Mouse (Mus musculus) kidney, adult 2 months (tissue): Measurements from ENCODE around the gene Acot8. TPM values are rescaled to one million over a fixed set of nuclear protein-coding genes. Genes with fewer than 3 reads are reported as not detected.
A peak's percentile ranks its signal among the peaks of the same experiment; 100 is the strongest.

ENCODE experiments used
- DNase-seq: peaks from one replicate; pipeline ENCODE4 v3.0.0; 2021
- H3K27ac ChIP-seq: fragments of 200-500 bp; 2 replicates; pipeline ENCODE4 v1.5.1; 2012; ENCODE audit warnings: low read depth, low read length, control low read depth, inconsistent platforms; ENCODE audit not compliant: insufficient read depth
- H3K27me3 ChIP-seq: fragments of 200-500 bp; replicated peaks from 2 replicates; pipeline ENCODE4 v1.6.1; 2012; ENCODE audit warnings: mild to moderate bottlenecking, moderate library complexity, low read length, inconsistent platforms; ENCODE audit not compliant: control insufficient read depth, insufficient read depth
- H3K36me3 ChIP-seq: fragments of 200-500 bp; 2 replicates; pipeline ENCODE4 v1.6.1; 2012; ENCODE audit warnings: mild to moderate bottlenecking, moderate library complexity, low read length, inconsistent platforms; ENCODE audit not compliant: control insufficient read depth, insufficient read depth
- H3K4me1 ChIP-seq: fragments of 200-500 bp; 2 replicates; pipeline ENCODE4 v1.6.1; 2011; ENCODE audit warnings: low read length; ENCODE audit not compliant: control insufficient read depth, insufficient read depth
- H3K4me3 ChIP-seq: fragments of 200-500 bp; 2 replicates; pipeline ENCODE4 v1.5.1; 2011; ENCODE audit warnings: mild to moderate bottlenecking, low read depth, low read length, control low read depth; ENCODE audit not compliant: insufficient read depth
- CTCF ChIP-seq: fragments of 200-500 bp; conservative IDR thresholded peaks from 2 replicates; pipeline ENCODE4 v1.5.1; 2011; ENCODE audit warnings: low read depth, mild to moderate bottlenecking, control low read depth, low read length, moderate library complexity, mixed read lengths; ENCODE audit not compliant: insufficient read depth, insufficient read length
- POLR2A ChIP-seq: fragments of 200-500 bp; IDR thresholded peaks from one replicate; pipeline ENCODE4 v1.6.1; 2011; ENCODE audit warnings: low read depth, low read length, control low read depth
- WGBS: fragments of 180-500 bp; shearing (Covaris S2); methylation state at CpG from one replicate; pipeline ENCODE4 v1.1.7; 2018; 5-methylcytosine and 5-hydroxymethylcytosine counted together
- polyA plus RNA-seq: library from polyadenylated mRNA; depleted of rRNA; stranded (reverse); fragments of >200 nt; gene quantifications from 2 replicates; pipeline ENCODE4 v1.2.3, GENCODE M21; 2012

Gene Acot8
- polyA plus RNA-seq, 1 experiment = 68.4 TPM

GRCm38 (mm10) chr2:164832748-164833301 is 28.1 kb upstream of the Acot8 start, which contains the start of gene Ctsa:
TSS of gene Ctsa (plus strand) at chr2:164832873.
- Histone ChIP-seq H3K27me3 (no peaks in the 10 kb centered on the region), H3K4me1 (0 out of 2 replicates have a peak, but pooled peaks cover 3% of the 10 kb centered on the region), H3K27ac (peak within 1 kb of the TSS; percentile 76), H3K4me3 (peak within 1 kb of the TSS; percentile 71), H3K36me3 (no peaks in the 10 kb centered on the region)
- TF ChIP-seq POLR2A (peak; percentile 9), CTCF (peak; percentile 64)
- 1% methylated on average over 35 of the region's 35 CpGs for WGBS
- DNase-seq = peak; percentile 81

DNA sequence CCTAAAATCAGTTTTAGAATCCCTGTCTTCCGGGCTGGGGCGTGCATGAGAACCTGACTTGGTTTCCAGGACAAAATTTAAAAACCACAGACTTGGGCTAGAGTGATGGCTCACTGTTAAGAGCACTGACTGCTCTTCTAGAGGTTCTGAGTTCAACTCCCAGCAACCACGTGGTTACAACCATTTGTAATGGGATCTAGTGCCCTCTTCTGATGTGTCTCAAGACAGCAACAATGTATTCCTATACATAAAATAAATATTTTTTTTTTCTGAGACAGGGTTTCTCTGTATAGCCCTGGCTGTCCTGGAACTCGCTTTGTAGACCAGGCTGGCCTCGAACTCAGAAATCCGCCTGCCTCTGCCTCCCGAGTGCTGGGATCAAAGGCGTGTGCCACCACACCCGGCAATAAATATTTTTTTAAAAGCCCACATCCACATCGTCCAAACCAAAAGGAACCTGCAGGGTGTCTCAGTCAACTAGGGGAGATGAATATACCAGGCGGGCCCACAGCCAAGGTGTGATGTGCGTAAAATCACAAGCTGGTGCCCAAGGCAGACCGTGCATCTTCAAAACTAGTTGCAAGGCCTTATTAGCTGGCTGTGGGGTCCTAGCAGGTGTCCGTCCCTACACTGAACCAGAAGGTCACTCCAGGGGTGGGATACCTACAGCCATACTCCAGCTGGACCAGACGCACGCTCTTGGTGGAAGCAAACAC is 27.5 kb upstream of the Acot8 start:
- DNase-seq = no peak
- Histone ChIP-seq H3K36me3 (no peaks in the 10 kb centered on the region), H3K27ac (no peak overlapping the region), H3K27me3 (no peaks in the 10 kb centered on the region), H3K4me3 (peak overlapping the region; percentile 71; the same call in 1 of the 2 replicates), H3K4me1 (0 out of 2 replicates have a peak, but pooled peaks cover 3% of the 10 kb centered on the region)
- TF ChIP-seq POLR2A (no peak), CTCF (no peak)
- 61% methylated on average over 16 of the region's 16 CpGs for WGBS

GRCm38 (mm10) chr2:164831029-164831428 is 26.3 kb upstream of the Acot8 start:
- TF ChIP-seq POLR2A (no peak), CTCF (no peak)
- no peaks in the 10 kb centered on the region for H3K27me3 ChIP-seq
- H3K36me3 ChIP-seq = no peaks in the 10 kb centered on the region
- no peak overlapping the region for H3K27ac ChIP-seq
- no peak overlapping the region for H3K4me3 ChIP-seq
- peak; percentile 33 for DNase-seq
- H3K4me1 ChIP-seq = 0 out of 2 replicates have a peak, but pooled peaks cover 3% of the 10 kb centered on the region
- 47% methylated on average over 10 of the region's 10 CpGs for WGBS

DNA sequence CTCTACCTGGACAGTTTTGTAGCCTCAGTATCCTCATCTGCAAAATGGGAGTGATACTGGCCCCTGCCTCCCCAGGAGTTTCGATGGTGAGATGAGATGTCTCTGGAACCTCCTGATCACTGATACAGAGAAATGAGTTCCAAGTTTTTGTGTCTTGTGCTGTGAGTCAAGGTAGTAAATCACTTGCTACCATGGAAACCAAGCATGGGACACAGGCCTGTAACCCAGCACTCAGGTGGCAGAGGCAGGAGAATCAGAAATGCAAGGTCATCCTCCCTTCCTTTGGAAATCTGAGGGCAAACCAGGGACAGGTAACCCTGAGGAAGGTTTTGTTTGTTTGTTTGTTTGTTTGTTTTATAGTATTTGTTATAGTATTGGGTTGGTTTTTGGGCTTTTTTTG is 24.4 kb upstream of the Acot8 start:
- Histone ChIP-seq H3K27me3 (no peaks in the 10 kb centered on the region), H3K27ac (no peak overlapping the region), H3K36me3 (peaks cover 3% of the 10 kb centered on the region; the same call in 1 of the 2 replicates), H3K4me1 (no peaks in the 10 kb centered on the region), H3K4me3 (no peak overlapping the region)
- TF ChIP-seq CTCF (no peak), POLR2A (no peak)
- no peak for DNase-seq
- WGBS = 98% methylated on average over 1 of the region's 1 CpGs

GRCm38 (mm10) chr2:164828437-164828836 is 23.8 kb upstream of the Acot8 start, which contains the start of gene Spata25:
TSS of gene Spata25 (minus strand) at chr2:164828537.
- H3K27ac ChIP-seq = no peak within 1 kb of the TSS
- no peak for DNase-seq
- H3K4me1 ChIP-seq = no peaks in the 10 kb centered on the region; the same call in 1 of the 2 replicates
- no peaks in the 10 kb centered on the region for H3K27me3 ChIP-seq
- no peak for TF ChIP-seq POLR2A
- no peak for TF ChIP-seq CTCF
- 92% methylated on average over 6 of the region's 6 CpGs for WGBS
- H3K4me3 ChIP-seq = no peak within 1 kb of the TSS
- peaks cover 3% of the 10 kb centered on the region; the same call in 1 of the 2 replicates for H3K36me3 ChIP-seq

GRCm38 (mm10) chr2:164827146-164827850 is 22.6 kb upstream of the Acot8 start:
- Histone ChIP-seq H3K4me3 (no peak overlapping the region), H3K27ac (no peak overlapping the region), H3K36me3 (peaks cover 3% of the 10 kb centered on the region; the same call in 1 of the 2 replicates), H3K27me3 (no peaks in the 10 kb centered on the region), H3K4me1 (no peaks in the 10 kb centered on the region; the same call in 1 of the 2 replicates)
- WGBS = 83% methylated on average over 16 of the region's 16 CpGs
- no peak for DNase-seq
- TF ChIP-seq CTCF (no peak), POLR2A (no peak)

GRCm38 (mm10) chr2:164825521-164825920 is 20.8 kb upstream of the Acot8 start:
- Histone ChIP-seq H3K27me3 (no peaks in the 10 kb centered on the region), H3K4me3 (no peak overlapping the region), H3K27ac (no peak overlapping the region), H3K4me1 (no peaks in the 10 kb centered on the region; the same call in 1 of the 2 replicates), H3K36me3 (peaks cover 3% of the 10 kb centered on the region; the same call in 1 of the 2 replicates)
- no peak for TF ChIP-seq CTCF
- no peak for TF ChIP-seq POLR2A
- 97% methylated on average over 17 of the region's 17 CpGs for WGBS
- DNase-seq = no peak
